Mouse (Mus musculus) activated CD4-positive, CD25-positive, alpha-beta regulatory T cell, adult 9 weeks (primary cell): ENCODE measurements around the gene Cd209b. TPM values are rescaled to one million over a fixed set of nuclear protein-coding genes. Genes with fewer than 3 reads are reported as not detected.

Experiments
- polyA plus RNA-seq: library from polyadenylated mRNA; unstranded; fragments of 100-300 nt; shearing (Covaris generic); gene quantifications from one replicate; pipeline ENCODE4 v1.2.1, GENCODE M21; 2017

Cd209b gene
- polyA plus RNA-seq = not detected

DNA sequence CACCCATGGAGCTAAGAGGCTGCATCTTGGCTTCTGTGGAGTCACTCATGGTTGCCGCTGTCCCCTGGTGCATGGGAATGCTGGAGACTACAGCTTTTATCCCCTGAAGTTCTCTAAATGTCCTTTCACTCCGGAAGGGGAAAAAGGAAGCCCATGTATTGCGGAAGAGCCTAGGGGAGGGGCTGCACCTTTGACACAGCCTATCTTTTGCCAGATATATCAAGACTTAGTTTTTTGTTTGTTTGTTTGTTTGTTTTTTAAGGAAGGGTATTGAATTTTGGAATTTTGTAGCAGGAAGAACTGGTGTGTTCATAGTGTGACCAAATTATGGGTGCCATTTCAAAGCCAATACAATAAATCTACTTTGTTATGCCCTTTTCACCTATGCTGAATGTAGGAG is at the start of gene Cd209b:
TSS of gene Cd209b (minus strand) at position 101 of the 400 bp plus-strand sequence.

DNA sequence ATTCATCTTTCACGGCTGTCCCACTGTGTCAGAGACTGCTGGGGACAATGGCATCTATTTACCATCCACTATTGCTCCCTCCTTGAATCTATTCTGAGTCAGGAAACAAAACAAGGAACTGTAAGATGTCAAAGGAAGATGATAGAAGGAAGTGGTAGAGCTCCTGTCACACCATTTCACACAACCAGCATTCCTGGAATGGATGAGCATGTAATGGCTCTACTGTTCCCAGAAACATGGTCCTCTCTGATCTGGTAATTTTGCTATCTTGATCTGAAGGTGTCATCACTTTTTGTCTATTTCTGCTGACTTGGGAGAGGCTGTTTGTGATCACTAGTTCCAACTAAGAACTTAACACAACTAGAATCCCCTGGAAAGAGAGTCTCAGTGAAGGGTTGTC is 28.0 kb upstream of the Cd209b start, which contains the start of gene Cd209c:
TSS of gene Cd209c (minus strand) at position 101 of the 400 bp plus-strand sequence.

DNA sequence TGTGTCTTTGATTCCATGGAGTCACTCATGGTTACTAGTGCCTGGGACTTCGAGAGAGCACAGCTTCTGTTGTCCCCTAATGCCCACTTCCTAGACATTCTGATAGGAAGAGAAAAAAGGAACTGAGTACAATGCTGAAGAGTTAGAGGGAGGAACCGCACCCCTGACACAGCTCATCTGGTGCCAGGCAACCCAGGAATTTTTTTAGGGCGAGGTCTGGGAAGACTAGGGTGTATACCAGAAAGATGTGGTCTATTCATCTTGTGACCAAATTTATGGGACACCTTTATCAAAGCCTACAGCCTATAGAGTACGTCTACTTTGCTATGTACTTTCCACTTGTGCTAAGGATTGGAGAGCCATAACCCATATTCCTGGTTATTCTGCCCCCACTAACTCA is 48.2 kb downstream of the Cd209b start, which contains the start of gene Cd209d:
TSS of gene Cd209d (minus strand) at position 101 of the 400 bp plus-strand sequence.

Other genes with a start within 250 kb of the Cd209b start
- 0.37 TPM for gene Fcer2a, start 232.7 kb downstream of the Cd209b start, polyA plus RNA-seq
- gene Clec4g, start 206.2 kb downstream of the Cd209b start, polyA plus RNA-seq = not detected
- gene Cd209a, start 177.9 kb downstream of the Cd209b start, polyA plus RNA-seq = not detected
- gene Cd209e, start 72.5 kb downstream of the Cd209b start, polyA plus RNA-seq = not detected
- gene Cd209d, start 48.3 kb downstream of the Cd209b start, polyA plus RNA-seq = not detected
- 0.40 TPM for gene Cd209c, start 27.9 kb upstream of the Cd209b start, polyA plus RNA-seq
- gene Cd209f, start 179.0 kb upstream of the Cd209b start, polyA plus RNA-seq = not detected
- 0.07 TPM for gene Cd209g, start 207.3 kb upstream of the Cd209b start, polyA plus RNA-seq
- 12.7 TPM for gene Evi5l, start 239.7 kb upstream of the Cd209b start, polyA plus RNA-seq